In genomic region chr11:16546421-16547163, GRCm38 (mm10) we compare ENCODE assay signal across 10 mouse cellular contexts. TPM values are rescaled to one million over a fixed set of nuclear protein-coding genes. Genes with fewer than 3 reads are reported as not detected.
A peak's percentile ranks its signal among the peaks of the same experiment; 100 is the strongest.
DNase-seq lines count a peak whose midpoint lies in the region; ATAC-seq lines count a peak whose summit lies in the region.
"Had no signal": no experiment of that assay in that cellular context is flagged by ENCODE, and none has a peak within 500 bp of the region (broad histone marks: within the 10 kb centered on the region; RNA-seq: fewer than 3 reads in every experiment).

No protein-coding gene starts in this region.

- peak; percentile 64; the same call in 1 of the 2 replicates for ATAC-seq in limb, embryonic 13.5 days (ENCODE audit: low FRiP score, low read depth)
- ATAC-seq: forebrain, embryonic 15.5 days; intestine, embryonic 16.5 days had no signal

- no peak overlapping the region for H3K4me2 ChIP-seq in limb, embryonic 13.5 days (replicated peaks)
- H3K4me2 ChIP-seq: forebrain, embryonic 15.5 days had no signal

- H3K9me3 ChIP-seq in limb, embryonic 13.5 days = no peaks in the 10 kb centered on the region
- no peaks in the 10 kb centered on the region for H3K9me3 ChIP-seq in limb, embryonic 10.5 days (replicated peaks)
- H3K9me3 ChIP-seq: forebrain, embryonic 15.5 days had no signal

- no peak overlapping the region for H3K9ac ChIP-seq in limb, embryonic 13.5 days
- H3K9ac ChIP-seq: forebrain, embryonic 15.5 days had no signal

- intact Hi-C loops in heart, postnatal 25 days (cut with DNase I) = no loop called here

- H3K27ac ChIP-seq in limb, embryonic 13.5 days = no peak overlapping the region
- H3K27ac ChIP-seq in limb, embryonic 10.5 days = no peak overlapping the region
- H3K27ac ChIP-seq: forebrain, embryonic 15.5 days; macrophage had no signal

- no peaks in the 10 kb centered on the region for H3K27me3 ChIP-seq in limb, embryonic 13.5 days
- no peaks in the 10 kb centered on the region for H3K27me3 ChIP-seq in limb, embryonic 10.5 days (ENCODE audit: low read depth, poor library complexity, severe bottlenecking)
- H3K27me3 ChIP-seq: forebrain, embryonic 15.5 days had no signal

- H3K4me3 ChIP-seq in limb, embryonic 13.5 days = no peak overlapping the region
- H3K4me3 ChIP-seq in limb, embryonic 10.5 days = no peak overlapping the region
- H3K4me3 ChIP-seq: forebrain, embryonic 15.5 days had no signal

- no peaks in the 10 kb centered on the region for H3K36me3 ChIP-seq in limb, embryonic 13.5 days
- H3K36me3 ChIP-seq in limb, embryonic 10.5 days = no peaks in the 10 kb centered on the region
- H3K36me3 ChIP-seq: forebrain, embryonic 15.5 days had no signal

- no peak for DNase-seq in limb, embryonic 10.5 days (ENCODE audit: low spot score)
- DNase-seq in NIH3T3 (ENCODE audit: low read depth) = peak; percentile 96
- peak; percentile 81 for DNase-seq in fibroblast of lung, adult 2 months (ENCODE audit: low read depth)
- peak; percentile 2 for DNase-seq in heart, postnatal 25 days (ENCODE audit: low spot score)
- no peak for DNase-seq in layer of hippocampus, adult 9-11 months
- no peak for DNase-seq in right cerebral cortex, postnatal 36 days (ENCODE audit: low spot score in 2 of 2)

- H3K4me1 ChIP-seq in limb, embryonic 13.5 days = peaks cover 6% of the 10 kb centered on the region; the same call in 1 of the 2 replicates
- H3K4me1 ChIP-seq in limb, embryonic 10.5 days = no peaks in the 10 kb centered on the region
- H3K4me1 ChIP-seq: forebrain, embryonic 15.5 days had no signal

- WGBS in limb, embryonic 13.5 days = 48% methylated on average over 5 of the region's 5 CpGs
- 86% methylated on average over 5 of the region's 5 CpGs for WGBS in limb, embryonic 10.5 days

RNA-seq across cellular contexts. Expression of gene Sec61g, which starts 38.3 kb away (rescaled TPM):
- polyA plus RNA-seq in limb, embryonic 13.5 days (2015; fragmentation: Nextera tagmentation; extraction: Ambion mirVana) = 44.2 and 46.8 TPM in 2 replicates
- 40.4 and 41.6 TPM in 2 replicates for polyA plus RNA-seq in limb, embryonic 10.5 days (2016; fragmentation: Nextera tagmentation; extraction: Ambion mirVana)
- total RNA-seq in heart, postnatal 25 days (2021) = 1 to 10 TPM; 2.9 to 3.4 TPM

Comparison
In these comparisons a context has a peak if more than half of its experiments do, and no peak if none do; other contexts are left out.
1. DNase-seq: peak in NIH3T3 (single experiment), fibroblast of lung, adult 2 months (single experiment) and heart, postnatal 25 days (single experiment); none in limb, embryonic 10.5 days (single experiment), layer of hippocampus, adult 9-11 months (single experiment) and right cerebral cortex, postnatal 36 days (0 of 2).